Mouse (Mus musculus): ENCODE measurements at regions not wholly inside any gene's neighbourhood (a gene's known extent, or its start where the extent isn't known, plus 50 kb on each side); places are given as distances from the start of the nearest gene placed in this dataset.
A peak's percentile ranks its signal among the peaks of the same experiment; 100 is the strongest.

GRCm38 (mm10) chr3:41857446-41857845 lies 115.0 kb downstream of the D3Ertd751e start:
- DNase-seq: no peak

GRCm38 (mm10) chr3:41862674-41863073 lies 120.3 kb downstream of the D3Ertd751e start:
- no peak for DNase-seq
- intact Hi-C loops (cut with DNase I): no loop called here

More at GRCm38 (mm10) chr3:41857446-41857845, 115.0 kb downstream of the D3Ertd751e start:
- intact Hi-C loops (cut with DNase I): no loop called here

- no peak for DNase-seq
- intact Hi-C loops (cut with DNase I): no loop called here
These were observed 166.5 kb downstream of the D3Ertd751e start for GRCm38 (mm10) chr3:41908952-41909351.

GRCm38 (mm10) chr3:41913190-41913589 lies 170.8 kb downstream of the D3Ertd751e start:
- intact Hi-C loops (cut with DNase I): no loop called here
- DNase-seq: no peak

GRCm38 (mm10) chr3:41939843-41940242 lies 197.4 kb downstream of the D3Ertd751e start:
- no peak for DNase-seq
- intact Hi-C loops (cut with DNase I): no loop called here

DNA sequence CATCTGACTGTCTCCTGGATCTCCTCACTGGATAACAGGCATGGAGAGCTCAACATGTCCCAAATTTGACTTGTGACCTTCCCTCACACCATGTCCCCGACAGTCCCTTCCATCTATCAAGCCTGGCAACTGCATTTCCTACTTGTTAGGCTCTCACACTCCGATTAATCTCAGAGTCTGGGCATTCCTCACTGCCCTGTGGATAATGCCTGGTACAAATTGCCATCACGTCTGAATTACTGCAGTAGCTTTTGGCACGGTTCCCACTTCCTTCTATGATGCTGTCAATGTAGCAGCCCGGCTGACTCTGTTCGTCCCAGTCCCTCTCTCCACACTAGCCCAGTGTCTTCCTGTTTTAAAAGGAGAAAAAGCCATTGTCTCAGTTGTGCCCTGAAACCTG lies 200.6 kb downstream of the D3Ertd751e start:
- intact Hi-C loops (cut with DNase I): no loop called here

DNA sequence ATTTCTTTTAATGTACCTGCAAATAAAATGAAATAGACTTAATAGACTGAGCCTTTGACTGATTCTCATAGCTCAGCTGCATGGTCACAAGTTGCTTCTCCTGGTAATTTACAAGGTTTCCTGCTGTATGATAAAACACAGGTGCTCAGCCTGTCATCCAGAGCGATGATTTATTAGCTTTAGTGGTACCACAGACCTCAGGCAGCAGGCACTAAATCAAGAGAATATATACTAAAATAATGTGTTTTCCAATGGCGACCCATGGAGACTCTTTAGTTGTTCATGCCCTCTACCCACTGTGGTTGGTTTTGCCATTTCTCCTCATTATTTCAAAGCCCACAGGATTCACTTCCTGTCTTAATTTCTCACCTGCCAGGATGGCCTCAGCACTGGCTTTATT lies 207.0 kb downstream of the D3Ertd751e start:
- intact Hi-C loops (cut with DNase I): no loop called here
- no peak for DNase-seq

More for the DNA sequence above, 200.6 kb downstream of the D3Ertd751e start:
- peak in 1 of 2 experiments; percentile 2 for DNase-seq

- intact Hi-C loops (cut with DNase I): no loop called here
- no peak for DNase-seq
These were observed 215.0 kb downstream of the D3Ertd751e start for GRCm38 (mm10) chr3:41957385-41957784.

DNA sequence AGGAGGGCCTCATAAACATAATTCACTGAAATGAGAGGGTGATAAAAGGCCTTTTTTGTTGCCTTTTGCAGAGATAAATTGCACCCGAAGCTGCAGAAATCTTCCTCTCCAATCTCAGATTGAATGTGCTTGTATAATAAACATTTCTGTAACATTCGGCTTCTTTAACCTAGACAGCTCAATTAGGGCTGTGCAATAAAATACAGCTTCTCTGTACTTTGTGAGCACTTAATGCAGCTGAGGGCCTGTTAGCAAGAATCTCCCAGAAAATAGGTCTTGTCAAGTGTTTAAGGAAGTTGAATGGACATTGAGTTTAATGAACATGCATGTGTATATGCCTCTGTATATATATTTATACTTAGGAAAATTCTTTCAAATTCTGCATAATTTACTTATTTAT lies 217.8 kb downstream of the D3Ertd751e start:
- intact Hi-C loops (cut with DNase I): no loop called here

DNA sequence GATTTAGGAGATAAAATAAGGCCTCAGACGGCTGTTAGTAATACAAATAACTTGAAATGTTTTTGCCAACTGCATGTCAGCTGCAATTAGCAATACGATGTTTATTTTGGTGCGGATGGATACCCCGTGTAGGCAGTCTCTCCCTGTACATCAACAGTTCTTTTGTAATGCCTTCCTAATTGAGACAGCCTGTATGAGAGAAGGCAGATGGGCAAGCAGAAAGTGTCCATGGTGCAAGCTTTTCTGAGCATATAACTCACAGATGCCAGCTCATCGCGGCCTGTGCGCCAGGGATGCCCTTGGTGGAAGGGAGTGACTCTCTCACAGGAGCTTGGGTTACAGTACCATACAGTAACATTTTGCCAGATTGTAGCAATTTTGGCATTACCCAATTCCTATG lies 220.5 kb downstream of the D3Ertd751e start:
- DNase-seq: no peak
- intact Hi-C loops (cut with DNase I): no loop called here

More for the DNA sequence above, 217.8 kb downstream of the D3Ertd751e start:
- no peak for DNase-seq

DNA sequence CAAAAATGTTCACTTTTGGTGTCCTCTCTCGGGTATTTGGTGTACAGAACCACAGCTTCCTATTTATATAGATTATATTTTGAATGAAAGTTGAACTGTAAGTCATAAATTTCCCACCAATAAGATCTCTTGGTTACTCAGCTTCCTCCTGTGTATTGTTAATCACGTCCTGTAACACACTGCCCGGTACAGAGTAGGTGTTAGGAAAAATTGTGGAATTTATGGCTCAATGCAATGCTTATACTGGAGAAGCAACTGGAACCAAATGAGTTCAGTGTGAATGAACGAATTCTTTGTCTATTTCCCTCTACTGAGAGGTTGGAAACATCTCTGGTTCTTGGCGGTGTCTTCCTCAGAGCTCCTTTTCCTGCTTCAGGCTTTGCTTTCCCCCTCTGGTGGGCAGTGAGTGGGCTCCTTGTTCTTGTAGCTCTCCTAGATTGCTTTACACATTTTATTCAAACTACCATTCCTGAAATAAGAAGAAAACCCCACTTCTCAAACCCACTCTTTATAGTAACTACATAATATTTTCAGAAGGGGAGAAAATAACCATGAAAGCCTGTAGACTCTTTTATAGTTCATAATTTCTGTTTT lies 264.4 kb downstream of the D3Ertd751e start:
- DNase-seq: no peak
- intact Hi-C loops (cut with DNase I): no loop called here

DNA sequence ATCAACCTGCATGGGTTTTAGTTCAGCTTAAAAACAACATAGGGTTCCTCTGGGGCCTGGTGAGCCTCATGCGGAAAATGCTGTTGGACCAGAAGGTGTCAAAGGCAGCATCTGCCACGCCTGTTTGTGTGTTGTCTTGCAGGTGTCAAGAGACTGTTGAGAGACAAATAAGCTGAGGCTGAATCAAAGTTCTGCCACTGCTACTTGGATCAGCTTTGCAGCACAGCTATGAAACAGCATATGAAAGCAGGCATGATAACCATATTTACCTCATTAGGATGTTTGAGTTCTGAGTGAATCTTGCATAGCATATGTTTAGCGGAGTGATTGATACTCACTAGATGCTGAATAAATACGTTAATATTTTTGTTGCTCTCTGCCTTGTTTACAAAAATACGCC lies 280.8 kb downstream of the D3Ertd751e start:
- intact Hi-C loops (cut with DNase I): no loop called here

GRCm38 (mm10) chr3:42039632-42040031 lies 297.2 kb downstream of the D3Ertd751e start:
- no peak for DNase-seq
- intact Hi-C loops (cut with DNase I): no loop called here

More for the DNA sequence above, 280.8 kb downstream of the D3Ertd751e start:
- DNase-seq: no peak

DNA sequence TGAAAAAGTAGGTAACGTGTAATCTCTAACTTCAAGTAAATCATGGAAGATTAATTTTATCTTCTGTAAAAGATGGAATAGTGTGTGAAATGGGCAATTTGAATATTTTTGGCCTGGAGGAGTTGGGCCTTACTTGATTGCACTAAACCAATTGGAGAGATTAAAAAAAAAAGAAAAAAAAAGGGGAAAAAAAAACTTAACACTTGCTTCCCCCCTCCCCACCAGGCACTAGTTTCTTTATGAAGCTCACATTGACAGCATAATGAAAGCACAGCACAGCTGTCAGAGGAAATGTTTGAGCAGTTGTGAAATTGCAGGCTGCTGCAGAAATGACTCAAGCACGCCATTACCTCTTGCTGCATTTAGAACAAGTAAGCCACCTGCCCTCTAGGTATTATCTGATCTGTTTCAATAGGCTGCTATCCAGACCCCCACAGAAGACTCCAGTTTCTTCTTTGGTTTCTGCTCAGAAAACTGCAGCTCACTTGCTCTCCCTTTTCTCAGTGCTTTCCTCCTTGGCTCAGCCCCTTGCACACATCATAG lies 297.9 kb downstream of the D3Ertd751e start:
- intact Hi-C loops (cut with DNase I): no loop called here
- no peak for DNase-seq

DNA sequence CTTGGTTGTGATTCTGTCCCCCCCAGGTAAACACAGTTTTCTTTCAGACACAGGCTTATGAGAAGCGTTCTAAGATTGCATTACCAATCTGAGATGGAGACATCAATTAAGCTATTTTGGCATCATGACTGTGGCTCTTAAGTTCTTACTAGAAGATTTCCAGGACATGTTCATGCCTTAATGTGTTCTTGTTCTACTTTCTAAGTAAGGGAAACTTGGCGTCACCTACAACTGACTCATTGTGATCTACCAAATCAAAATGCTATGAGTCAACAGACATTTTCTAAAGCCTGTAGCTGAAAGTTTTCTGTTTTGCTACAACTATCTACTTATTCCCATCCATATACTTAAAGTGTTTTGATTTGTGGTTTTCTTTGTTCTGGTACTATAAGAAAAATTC lies 298.5 kb downstream of the D3Ertd751e start:
- intact Hi-C loops (cut with DNase I): no loop called here
- DNase-seq: no peak

DNA sequence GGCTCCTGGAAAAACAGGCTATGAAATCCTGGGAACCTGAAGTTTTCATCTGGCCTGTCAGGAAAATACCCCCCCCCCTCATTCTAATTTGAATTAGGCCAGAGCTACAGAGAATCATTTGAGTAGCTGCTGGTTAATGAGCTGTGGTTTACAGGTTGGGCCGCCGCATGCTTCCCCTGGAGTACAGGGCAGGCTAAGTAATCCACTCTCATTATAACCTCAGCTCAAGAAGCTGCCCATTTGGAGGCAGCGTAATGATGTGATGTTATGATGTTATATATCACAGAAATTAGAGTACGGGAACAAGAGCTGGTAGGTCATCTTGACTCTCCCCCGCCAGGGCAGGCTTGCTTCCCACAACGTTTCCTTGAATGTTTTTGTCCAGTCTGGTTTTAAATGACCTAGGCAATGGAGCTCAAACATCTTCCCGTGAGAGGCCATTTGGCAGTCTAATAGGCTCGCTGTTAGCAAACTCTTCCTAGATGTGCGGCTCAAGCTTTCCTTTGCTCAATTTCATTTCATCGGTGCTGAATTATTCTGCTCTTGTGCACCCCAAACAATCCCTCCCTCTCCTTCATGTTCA lies 315.0 kb downstream of the D3Ertd751e start:
- intact Hi-C loops (cut with DNase I): no loop called here
- no peak for DNase-seq

- no peak for DNase-seq
- intact Hi-C loops (cut with DNase I): no loop called here
These were observed 322.9 kb downstream of the D3Ertd751e start for GRCm38 (mm10) chr3:42065093-42065935.

GRCm38 (mm10) chr3:42065962-42066361 lies 323.6 kb downstream of the D3Ertd751e start:
- DNase-seq: no peak

DNA sequence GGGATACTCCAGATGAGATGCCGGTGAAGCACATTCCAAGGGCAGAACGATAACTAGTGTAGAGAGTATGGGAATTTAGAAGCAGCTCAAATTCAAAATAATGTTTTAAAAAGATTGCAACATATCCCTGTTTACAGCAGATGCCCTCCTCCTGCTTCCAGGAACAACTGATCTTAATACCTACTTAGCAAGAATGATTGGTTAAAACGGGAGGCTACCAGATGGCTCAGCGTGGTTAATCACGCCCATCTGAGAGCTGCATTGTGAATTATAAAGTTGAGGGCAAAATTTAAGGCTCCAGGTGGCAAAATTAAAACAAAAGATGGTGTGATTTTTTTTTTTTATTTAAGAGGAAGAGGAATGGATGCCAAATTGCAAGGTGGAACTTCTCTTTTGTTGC lies 324.6 kb downstream of the D3Ertd751e start:
- intact Hi-C loops (cut with DNase I): no loop called here
- DNase-seq: no peak

More at GRCm38 (mm10) chr3:42065962-42066361, 323.6 kb downstream of the D3Ertd751e start:
- intact Hi-C loops (cut with DNase I): no loop called here

DNA sequence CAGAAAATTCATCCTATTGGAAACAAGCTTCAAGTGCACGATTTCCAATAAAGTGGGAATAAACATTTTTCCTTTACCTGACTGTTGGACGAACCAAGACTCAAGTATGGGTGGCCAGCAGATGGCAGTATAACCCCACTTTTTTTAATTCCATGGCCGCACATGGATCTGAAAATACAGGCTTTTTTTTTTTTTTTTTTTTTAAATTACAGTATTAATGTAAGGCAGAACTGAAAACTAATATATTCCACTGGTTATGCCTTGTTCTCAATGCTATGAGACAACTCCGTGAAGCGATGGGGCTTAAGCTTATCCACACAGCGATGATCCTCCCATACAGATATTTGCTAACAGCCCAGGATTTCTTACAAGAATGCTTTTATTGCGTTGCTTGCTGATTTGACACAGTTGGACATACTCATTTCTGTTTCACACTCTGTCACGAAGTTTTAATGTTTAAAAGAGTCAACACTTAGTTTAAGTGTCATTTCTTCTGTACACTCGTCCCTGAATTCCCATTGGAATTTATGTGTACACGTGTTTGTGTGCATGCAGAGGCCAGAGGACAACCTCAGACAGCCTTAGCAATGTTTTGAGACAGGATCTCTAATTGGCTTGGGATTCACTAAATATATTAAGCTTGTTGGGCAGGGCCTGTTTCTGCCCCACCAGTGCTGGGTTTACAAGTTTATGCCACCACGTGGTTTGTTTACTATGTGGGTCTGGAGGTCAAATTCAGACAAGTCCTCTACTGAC lies 332.3 kb downstream of the D3Ertd751e start:
- DNase-seq: peak; percentile 15 to 37
- intact Hi-C loops (cut with DNase I): no loop called here

All from heart, postnatal 10 days (tissue).